Mouse (Mus musculus) G1E (cell line): ENCODE measurements at regions not wholly inside any gene's neighbourhood (a gene's known extent, or its start where the extent isn't known, plus 50 kb on each side); places are given as distances from the start of the nearest gene placed in this dataset.

Source experiments
- CTCF ChIP-seq: IDR thresholded peaks from 2 replicates; pipeline ENCODE4 v1.5.1; 2012; ENCODE audit warnings: low read depth, low read length, inconsistent platforms, mixed read lengths
- GATA1 ChIP-seq: IDR thresholded peaks from 2 replicates; pipeline ENCODE4 v1.6.1; 2012; ENCODE audit warnings: borderline replicate concordance, low read length, inconsistent platforms, mixed read lengths
- GATA2 ChIP-seq: IDR thresholded peaks from 2 replicates; pipeline ENCODE4 v1.6.1; 2012; ENCODE audit warnings: low read depth, low read length, inconsistent platforms, borderline replicate concordance
- POLR2AphosphoS5 ChIP-seq: IDR thresholded peaks from 2 replicates; pipeline ENCODE4 v1.6.1; 2012; ENCODE audit warnings: low read depth, low read length, inconsistent platforms; ENCODE audit not compliant: insufficient replicate concordance
- TAL1 ChIP-seq: conservative IDR thresholded peaks from 2 replicates; pipeline ENCODE4 v1.6.1; 2012; ENCODE audit warnings: low read depth, low read length, inconsistent platforms, mixed read lengths

- TF ChIP-seq CTCF (no peak), TAL1 (no peak), POLR2AphosphoS5 (no peak), GATA1 (no peak), GATA2 (no peak)
Observed at GRCm38 (mm10) chr4:131243744-131244387, 299.7 kb downstream of the Matn1 start.
